In the genomic region with DNA sequence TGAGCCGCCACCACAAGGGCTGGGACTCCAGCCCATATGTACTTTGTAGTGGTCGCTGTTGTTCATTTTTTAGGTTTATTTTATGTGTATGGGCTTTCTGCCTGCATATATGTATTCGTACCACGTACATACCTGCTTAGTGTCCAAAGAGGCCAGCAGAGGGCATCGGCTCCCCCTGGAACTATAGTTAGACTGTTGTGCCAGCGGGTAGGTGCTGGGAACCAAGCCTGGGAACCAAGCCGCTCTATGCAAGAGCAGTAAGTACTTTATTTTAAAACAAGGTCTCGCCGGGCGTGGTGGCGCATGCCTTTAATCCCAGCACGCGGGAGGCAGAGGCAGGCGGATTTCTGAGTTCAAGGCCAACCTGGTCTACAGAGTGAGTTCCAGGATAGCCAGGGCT, we compare ENCODE assay signal across 19 mouse cellular contexts. TPM values are rescaled to one million over a fixed set of nuclear protein-coding genes. Genes with fewer than 3 reads are reported as not detected.
DNase-seq lines count a peak whose midpoint lies in the region; ATAC-seq and TF ChIP-seq lines count a peak whose summit lies in the region.
"Had no signal": no experiment of that assay in that cellular context is flagged by ENCODE, and none has a peak within 500 bp of the region (broad histone marks: within the 10 kb centered on the region; RNA-seq: fewer than 3 reads in every experiment).

No protein-coding gene starts in this region.

- WGBS in intestine, postnatal 0 days, result 98% methylated on average over 14 of the region's 14 CpGs
- WGBS in intestine, embryonic 16.5 days, result 91% methylated on average over 14 of the region's 14 CpGs
- 95% methylated on average over 14 of the region's 14 CpGs for WGBS in lung, postnatal 0 days

- no peak overlapping the region for H3K27ac ChIP-seq in intestine, postnatal 0 days (ENCODE audit: low read depth, low read length)
- no peak overlapping the region for H3K27ac ChIP-seq in intestine, embryonic 16.5 days (ENCODE audit: low read length)
- H3K27ac ChIP-seq in lung, postnatal 0 days (ENCODE audit: low read length), result no peak overlapping the region
- H3K27ac ChIP-seq in left cerebral cortex, adult 2 months, result no peak overlapping the region
- H3K27ac ChIP-seq: midbrain, embryonic 15.5 days; neural tube, embryonic 15.5 days had no signal

- TF ChIP-seq CTCF in intestine, postnatal 0 days (IDR thresholded peaks at IDR 0.05; ENCODE audit: low read depth), result peak; percentile 37
- peak; percentile 25 for TF ChIP-seq CTCF in lung, postnatal 0 days (IDR thresholded peaks at IDR 0.05)
- TF ChIP-seq CTCF in left cerebral cortex, adult 2 months (IDR thresholded peaks at IDR 0.05), result no peak; the same call in 1 of the 2 replicates

- no peak overlapping the region for H3K4me3 ChIP-seq in intestine, postnatal 0 days (ENCODE audit: low read depth, low read length)
- no peak overlapping the region for H3K4me3 ChIP-seq in intestine, embryonic 16.5 days (ENCODE audit: low read length)
- no peak overlapping the region for H3K4me3 ChIP-seq in lung, postnatal 0 days (ENCODE audit: low read depth, low read length)
- no peak overlapping the region for H3K4me3 ChIP-seq in left cerebral cortex, adult 2 months
- H3K4me3 ChIP-seq: heart, embryonic 12.5 days; megakaryocyte, embryonic 14.5 days; midbrain, embryonic 15.5 days; neural tube, embryonic 15.5 days had no signal

- no peaks in the 10 kb centered on the region; the same call in 1 of the 2 replicates for H3K4me1 ChIP-seq in intestine, postnatal 0 days (replicated peaks; ENCODE audit: control insufficient read depth, insufficient read depth, low read length)
- peaks cover 16% of the 10 kb centered on the region; the same call in 1 of the 2 replicates for H3K4me1 ChIP-seq in intestine, embryonic 16.5 days (ENCODE audit: control insufficient read depth, insufficient read depth, low read length)
- H3K4me1 ChIP-seq in lung, postnatal 0 days (ENCODE audit: insufficient read depth, low read depth, low read length), result 0 out of 2 replicates have a peak, but pooled peaks cover 3% of the 10 kb centered on the region
- H3K4me1 ChIP-seq: midbrain, embryonic 15.5 days had no signal

- no peak for TF ChIP-seq EP300 in lung, postnatal 0 days (IDR thresholded peaks at IDR 0.05)

- H3K36me3 ChIP-seq in intestine, postnatal 0 days (ENCODE audit: control insufficient read depth, insufficient read depth), result 0 out of 2 replicates have a peak, but pooled peaks cover 8% of the 10 kb centered on the region
- peaks cover 5% of the 10 kb centered on the region; the same call in 1 of the 2 replicates for H3K36me3 ChIP-seq in intestine, embryonic 16.5 days (ENCODE audit: control insufficient read depth, insufficient read depth, low read length)
- H3K36me3 ChIP-seq in lung, postnatal 0 days (ENCODE audit: insufficient read depth, low read length), result peaks cover 9% of the 10 kb centered on the region; the same call in 1 of the 2 replicates
- H3K36me3 ChIP-seq: midbrain, embryonic 15.5 days had no signal

- no peak overlapping the region for H3K4me2 ChIP-seq in intestine, postnatal 0 days (replicated peaks; ENCODE audit: low read depth)
- no peak overlapping the region for H3K4me2 ChIP-seq in intestine, embryonic 16.5 days (ENCODE audit: low read depth, low read length)
- H3K4me2 ChIP-seq in lung, postnatal 0 days (replicated peaks; ENCODE audit: low read depth, low read length), result no peak overlapping the region
- H3K4me2 ChIP-seq: heart, embryonic 12.5 days; midbrain, embryonic 15.5 days; neural tube, embryonic 15.5 days had no signal

- H3K9ac ChIP-seq in intestine, postnatal 0 days (ENCODE audit: low read depth, low read length), result no peak overlapping the region
- no peak overlapping the region for H3K9ac ChIP-seq in intestine, embryonic 16.5 days (ENCODE audit: low read depth, low read length)
- no peak overlapping the region for H3K9ac ChIP-seq in lung, postnatal 0 days (replicated peaks; ENCODE audit: low read depth)
- H3K9ac ChIP-seq: forebrain, postnatal 0 days; heart, embryonic 12.5 days; midbrain, embryonic 15.5 days; neural tube, embryonic 15.5 days had no signal

- H3K27me3 ChIP-seq in intestine, postnatal 0 days (replicated peaks; ENCODE audit: control insufficient read depth, insufficient read depth, low read length), result no peaks in the 10 kb centered on the region
- no peaks in the 10 kb centered on the region for H3K27me3 ChIP-seq in intestine, embryonic 16.5 days (replicated peaks; ENCODE audit: control insufficient read depth, insufficient read depth, low read length)
- H3K27me3 ChIP-seq in lung, postnatal 0 days (replicated peaks; ENCODE audit: insufficient read depth, low read length), result no peaks in the 10 kb centered on the region
- H3K27me3 ChIP-seq: heart, embryonic 12.5 days; megakaryocyte, embryonic 14.5 days; midbrain, embryonic 15.5 days; neural tube, embryonic 15.5 days had no signal

- no peaks in the 10 kb centered on the region for H3K9me3 ChIP-seq in intestine, postnatal 0 days (ENCODE audit: control insufficient read depth)
- H3K9me3 ChIP-seq in intestine, embryonic 16.5 days (ENCODE audit: control insufficient read depth, low read length), result no peaks in the 10 kb centered on the region
- no peaks in the 10 kb centered on the region for H3K9me3 ChIP-seq in lung, postnatal 0 days (ENCODE audit: low read length)
- H3K9me3 ChIP-seq: heart, embryonic 12.5 days; midbrain, embryonic 15.5 days; neural tube, embryonic 15.5 days had no signal

- ATAC-seq in intestine, postnatal 0 days, result no peak
- ATAC-seq in intestine, embryonic 16.5 days, result no peak
- ATAC-seq in lung, postnatal 0 days, result no peak
- ATAC-seq: forebrain, postnatal 0 days; hindbrain, embryonic 16.5 days; midbrain, embryonic 15.5 days had no signal

- no peak for DNase-seq in lung, postnatal 0 days (ENCODE audit: low spot score)
- DNase-seq in lung, postnatal 10 days, result no peak
- peak; percentile 67 for DNase-seq in R1 (ENCODE audit: low read depth, low spot score)
- DNase-seq in left cerebral cortex, adult 2 months (ENCODE audit: extremely low spot score in 1 of 2, low spot score in 2 of 2), result no peak
- no peak for DNase-seq in cerebellum, postnatal 10 days
- DNase-seq: adrenal gland, adult 2 months; cerebellum, postnatal 14 days; forebrain, postnatal 0 days; heart, postnatal 14 days; right cerebral cortex, postnatal 14 days; spleen, adult 18-20 months; thymus, adult 18-20 months had no signal

- intact Hi-C loops in left cerebral cortex, adult 2 months (cut with DNase I), result no loop called here

RNA-seq across cellular contexts. Expression of gene Myl6b, which starts 7.5 kb away (rescaled TPM):
- 1.3 and 1.8 TPM in 2 replicates for polyA plus RNA-seq in intestine, postnatal 0 days (2015; fragmentation: Nextera tagmentation; extraction: Ambion mirVana)
- polyA plus RNA-seq in intestine, embryonic 16.5 days (2015; fragmentation: Nextera tagmentation; extraction: Ambion mirVana), result 2.8 TPM in 2 replicates
- 5.5 and 5.9 TPM in 2 replicates for polyA plus RNA-seq in lung, postnatal 0 days (2015; fragmentation: Nextera tagmentation; extraction: Ambion mirVana)
- 10 to 100 TPM; 30.7 to 32.9 TPM for total RNA-seq in left cerebral cortex, adult 2 months (2021)

RNA-seq across cellular contexts. Expression of gene Myl6, which starts 12.0 kb away (rescaled TPM):
- polyA plus RNA-seq in intestine, postnatal 0 days (2015; fragmentation: Nextera tagmentation; extraction: Ambion mirVana), result 2,493 and 2,543 TPM in 2 replicates
- 1,841 and 1,876 TPM in 2 replicates for polyA plus RNA-seq in intestine, embryonic 16.5 days (2015; fragmentation: Nextera tagmentation; extraction: Ambion mirVana)
- 1,888 and 2,049 TPM in 2 replicates for polyA plus RNA-seq in lung, postnatal 0 days (2015; fragmentation: Nextera tagmentation; extraction: Ambion mirVana)
- 100 to 1,000 TPM; 555 to 562 TPM for total RNA-seq in left cerebral cortex, adult 2 months (2021)

RNA-seq across cellular contexts. Expression of gene Esyt1, which starts 19.7 kb away (rescaled TPM):
- 11.7 and 12.5 TPM in 2 replicates for polyA plus RNA-seq in intestine, postnatal 0 days (2015; fragmentation: Nextera tagmentation; extraction: Ambion mirVana)
- polyA plus RNA-seq in intestine, embryonic 16.5 days (2015; fragmentation: Nextera tagmentation; extraction: Ambion mirVana), result 24.4 and 25.7 TPM in 2 replicates
- 31.1 and 38.2 TPM in 2 replicates for polyA plus RNA-seq in lung, postnatal 0 days (2015; fragmentation: Nextera tagmentation; extraction: Ambion mirVana)
- total RNA-seq in left cerebral cortex, adult 2 months (2021), result 10 to 100 TPM; 10.2 to 10.4 TPM

RNA-seq across cellular contexts. Expression of gene Zc3h10, which starts 41.6 kb away (rescaled TPM):
- 10.0 and 10.4 TPM in 2 replicates for polyA plus RNA-seq in intestine, postnatal 0 days (2015; fragmentation: Nextera tagmentation; extraction: Ambion mirVana)
- 13.3 and 13.6 TPM in 2 replicates for polyA plus RNA-seq in intestine, embryonic 16.5 days (2015; fragmentation: Nextera tagmentation; extraction: Ambion mirVana)
- 13.6 and 15.3 TPM in 2 replicates for polyA plus RNA-seq in lung, postnatal 0 days (2015; fragmentation: Nextera tagmentation; extraction: Ambion mirVana)
- total RNA-seq in left cerebral cortex, adult 2 months (2021), result 10 to 100 TPM; 12.4 to 15.7 TPM

RNA-seq across cellular contexts. Expression of gene Rpl41, which starts 43.1 kb away (rescaled TPM):
- 2,426 and 2,428 TPM in 2 replicates for polyA plus RNA-seq in intestine, postnatal 0 days (2015; fragmentation: Nextera tagmentation; extraction: Ambion mirVana)
- polyA plus RNA-seq in intestine, embryonic 16.5 days (2015; fragmentation: Nextera tagmentation; extraction: Ambion mirVana), result 3,191 and 3,364 TPM in 2 replicates
- polyA plus RNA-seq in lung, postnatal 0 days (2015; fragmentation: Nextera tagmentation; extraction: Ambion mirVana), result 2,921 and 3,267 TPM in 2 replicates
- total RNA-seq in left cerebral cortex, adult 2 months (2021), result 1,000 to 10,000 TPM; 1,506 to 1,537 TPM
